Mouse (Mus musculus): Measurements from ENCODE around the gene Dnmt1.

Gene Dnmt1

DNA sequence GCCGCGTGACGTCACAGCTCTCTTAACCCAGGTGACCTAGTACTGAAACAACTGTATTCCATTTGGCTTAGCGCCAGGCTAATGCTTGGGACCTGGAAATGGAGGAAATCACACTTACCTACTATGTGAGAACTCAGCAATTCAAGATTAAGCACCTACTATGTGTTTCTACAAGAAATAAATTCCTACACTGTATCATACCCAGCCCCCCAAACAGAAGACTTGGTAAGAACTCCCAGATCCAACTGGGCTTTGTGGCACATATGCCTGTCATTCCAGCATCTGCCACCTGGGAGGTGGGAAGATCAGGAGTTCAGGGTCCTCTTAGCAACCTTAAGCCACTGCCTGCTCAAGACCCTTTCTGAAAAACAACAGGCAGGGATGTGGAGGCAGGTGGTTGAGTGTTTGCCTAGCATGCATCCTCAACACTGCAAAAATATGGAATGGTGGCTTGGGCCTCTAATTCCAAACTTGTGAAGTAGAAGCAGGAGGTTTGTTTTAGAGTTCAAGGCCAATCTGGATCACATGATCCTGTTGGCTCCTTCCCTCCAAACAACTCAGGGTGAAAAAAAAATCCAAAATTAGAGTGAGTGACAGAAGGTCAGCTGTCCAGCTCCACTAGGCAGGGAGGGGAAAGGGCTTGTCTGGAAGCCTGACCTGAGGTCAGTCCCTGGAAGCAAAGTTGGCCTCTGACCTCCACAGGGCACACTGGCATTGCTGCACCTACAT is 17.4 kb upstream of the Dnmt1 start:
- DNase-seq (ENCODE audit: low read depth, low spot score): peak; percentile 90

DNA sequence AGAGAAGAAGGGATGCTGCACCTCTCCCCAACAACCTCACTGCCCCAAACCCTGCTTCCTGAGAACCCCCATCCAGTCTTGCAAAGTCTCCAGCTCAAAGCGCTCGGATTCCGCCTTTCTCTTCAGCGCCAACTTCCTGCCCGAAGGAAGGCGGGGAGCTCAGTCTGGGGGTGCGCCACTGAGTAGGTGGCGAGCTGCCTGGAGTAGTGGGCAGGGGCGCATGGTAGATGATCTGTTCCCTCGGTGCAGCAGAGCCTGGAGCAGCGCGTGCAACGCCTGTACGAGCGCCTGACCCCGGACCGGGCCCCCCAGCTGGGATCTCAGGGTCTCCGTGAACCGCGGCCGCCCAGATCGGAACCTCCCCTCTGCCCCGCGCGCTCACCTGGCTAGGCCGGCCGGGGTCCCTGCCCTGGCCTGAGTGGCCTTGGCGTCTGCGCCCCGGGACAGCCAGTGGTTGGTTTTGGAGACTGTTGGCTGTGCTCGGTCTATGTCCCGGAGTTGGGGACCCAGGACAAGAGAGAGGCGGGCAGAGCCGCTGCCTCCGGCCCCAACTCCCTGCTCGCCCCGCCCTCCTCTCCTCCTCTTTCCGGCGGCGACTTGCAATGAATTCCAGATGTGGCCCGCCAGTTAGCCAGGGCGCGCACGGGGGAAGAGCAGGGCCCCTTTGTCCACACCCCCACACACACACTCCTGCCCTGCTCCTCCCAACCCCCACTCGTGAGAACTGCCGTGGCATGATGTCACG is 16.7 kb upstream of the Dnmt1 start, which contains the start of gene S1pr2:
Gene S1pr2 (minus strand): TSS at position 566 of the 745 bp plus-strand sequence.
- DNase-seq (ENCODE audit: low read depth, low spot score): peak; percentile 97

GRCm38 (mm10) chr9:20975431-20976215 is 15.9 kb upstream of the Dnmt1 start:
- DNase-seq (ENCODE audit: low read depth, low spot score): peak; percentile 86

DNA sequence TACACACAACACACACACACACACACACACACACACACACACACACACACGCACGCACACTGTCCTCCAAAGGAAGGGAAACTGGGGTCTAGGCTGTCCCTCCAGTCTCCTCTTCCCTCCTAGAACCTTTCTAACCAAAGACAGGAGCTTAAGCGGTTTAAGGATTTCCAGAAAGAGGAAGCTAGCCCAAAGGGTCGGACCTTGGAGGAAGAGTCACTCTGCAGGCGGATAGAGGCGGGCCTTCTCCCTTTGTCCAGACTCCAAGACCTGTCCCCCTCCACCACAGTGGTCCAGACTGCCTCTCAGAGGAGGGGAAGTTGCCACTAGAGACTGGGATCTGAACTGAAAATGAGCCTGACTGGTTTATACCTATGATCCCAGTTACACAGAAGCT is 14.0 kb upstream of the Dnmt1 start:
- no peak for DNase-seq (ENCODE audit: low read depth, low spot score)

- no peak for DNase-seq (ENCODE audit: low read depth, low spot score)
Measured at GRCm38 (mm10) chr9:20973001-20973681, 13.5 kb upstream of the Dnmt1 start.

DNA sequence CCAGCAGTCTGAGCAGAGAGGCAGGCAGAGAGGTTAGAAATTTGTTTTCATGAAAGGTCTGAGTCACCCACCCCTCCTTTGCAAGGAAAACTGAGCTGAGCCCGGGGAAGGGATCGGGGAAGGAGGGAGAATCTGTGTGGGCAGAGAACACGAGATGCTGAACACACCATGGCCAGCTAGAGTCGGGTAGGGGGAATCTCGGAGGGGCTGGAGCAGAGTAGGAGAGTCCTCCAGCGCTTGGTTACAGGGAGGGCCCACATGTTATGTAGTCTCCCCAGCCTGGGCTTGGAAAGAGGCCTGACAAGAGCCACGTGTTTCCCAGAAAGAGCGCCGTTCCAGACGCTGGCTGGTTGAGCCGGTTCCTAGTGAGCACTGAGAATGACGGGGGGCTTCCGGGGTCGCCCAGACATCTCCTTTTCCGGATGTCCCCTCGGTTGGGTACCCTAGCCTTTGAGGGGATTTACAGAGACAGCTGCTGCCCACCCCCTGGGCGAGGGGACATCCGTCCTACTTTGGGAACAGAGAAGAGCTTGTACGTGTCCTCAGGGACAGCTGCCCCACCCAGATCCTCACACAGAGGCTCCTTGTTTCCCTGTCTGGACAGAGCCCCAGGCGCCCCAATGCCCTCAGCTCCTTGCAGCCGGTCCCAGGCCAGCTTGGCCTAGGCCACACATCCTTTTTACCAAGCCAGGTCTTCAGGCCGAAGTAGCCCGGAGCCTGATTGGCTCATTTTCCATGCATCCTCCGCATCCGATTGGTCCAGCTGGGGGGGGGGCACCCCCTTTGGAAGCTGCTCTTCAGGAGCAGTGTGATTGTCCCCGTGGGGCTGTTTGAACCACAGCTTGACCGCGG is 12.7 kb upstream of the Dnmt1 start:
- DNase-seq (ENCODE audit: low read depth, low spot score): peak; percentile 57

DNA sequence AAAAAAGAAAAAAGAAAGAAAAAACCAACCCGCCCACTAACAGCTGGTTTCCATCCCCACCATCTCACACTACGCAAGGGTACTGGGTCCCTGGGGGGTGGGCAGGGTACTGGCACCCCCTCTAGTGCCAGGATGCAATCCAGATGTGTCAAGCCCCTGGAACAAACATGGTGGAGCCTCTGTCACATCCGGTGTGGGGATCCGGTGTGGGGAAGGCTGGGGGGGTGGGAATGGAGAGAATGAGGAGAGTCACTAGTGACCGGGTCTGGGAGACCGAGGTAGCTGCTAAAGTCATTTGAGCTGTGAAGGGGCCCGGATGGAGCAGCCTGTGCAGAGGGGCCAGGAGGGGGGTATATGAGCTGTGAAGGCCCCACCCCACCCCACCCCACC is 12.1 kb upstream of the Dnmt1 start:
- DNase-seq (ENCODE audit: low read depth, low spot score): peak; percentile 64

GRCm38 (mm10) chr9:20966747-20967146 is 7.1 kb upstream of the Dnmt1 start:
- no peak for DNase-seq (ENCODE audit: low read depth, low spot score)

DNA sequence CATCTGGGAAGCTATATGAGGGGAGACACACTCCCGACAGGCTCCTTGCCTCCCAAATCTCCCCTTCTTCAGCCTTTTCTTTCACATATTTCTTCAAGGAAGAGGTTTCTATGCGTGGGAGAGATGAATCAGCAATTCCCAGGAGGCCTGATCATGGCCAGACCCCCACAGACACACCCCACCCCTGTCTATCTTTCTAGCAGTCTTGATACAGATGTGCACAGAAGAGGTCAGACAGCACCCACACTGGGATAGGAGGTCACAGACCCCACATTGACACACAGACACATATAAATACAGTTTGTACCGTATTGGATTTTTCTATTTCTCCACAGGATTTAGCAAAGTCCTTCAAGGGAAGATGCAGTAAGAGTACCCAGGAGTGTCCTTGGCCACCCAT is 6.3 kb upstream of the Dnmt1 start:
- DNase-seq (ENCODE audit: low read depth, low spot score): no peak

DNA sequence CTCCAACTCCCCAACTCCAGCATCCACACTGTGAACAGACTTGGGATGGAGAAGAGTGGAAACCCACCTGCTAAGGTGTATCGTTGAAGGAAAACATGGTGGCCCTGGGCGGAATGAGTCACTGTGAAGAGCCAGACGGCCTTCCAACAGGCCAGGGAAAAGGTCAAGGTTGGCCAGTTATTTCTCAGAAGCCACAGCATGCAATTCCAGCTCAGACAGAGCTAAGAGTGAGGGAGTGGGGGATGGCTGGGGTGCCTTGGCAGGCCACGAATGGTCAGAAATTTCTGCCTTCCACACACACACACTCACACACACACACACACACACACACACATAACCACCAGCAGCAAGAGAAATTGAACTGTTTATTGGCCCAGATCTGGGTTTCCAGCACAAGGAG is 5.9 kb upstream of the Dnmt1 start:
- DNase-seq (ENCODE audit: low read depth, low spot score): no peak

DNA sequence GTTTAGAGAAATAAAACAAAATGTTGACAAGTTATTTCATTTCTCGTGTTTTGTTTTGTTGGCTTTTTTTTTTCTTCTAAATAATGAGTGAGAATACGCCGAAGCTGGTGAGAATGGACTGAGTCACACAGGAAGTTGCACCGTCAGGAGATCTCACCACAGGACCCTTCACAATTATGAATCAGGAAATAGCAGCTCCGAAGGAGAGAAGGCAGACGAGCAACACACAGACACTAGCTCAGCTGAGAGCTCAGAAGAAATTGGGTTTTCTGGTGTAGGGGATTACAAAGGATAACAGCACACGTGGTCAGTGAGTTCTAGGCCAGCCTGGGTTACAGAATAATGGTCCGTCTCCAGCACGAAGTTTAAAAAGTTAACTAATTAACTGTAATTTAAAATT is 1.9 kb upstream of the Dnmt1 start:
- no peak for DNase-seq (ENCODE audit: low read depth, low spot score)

DNA sequence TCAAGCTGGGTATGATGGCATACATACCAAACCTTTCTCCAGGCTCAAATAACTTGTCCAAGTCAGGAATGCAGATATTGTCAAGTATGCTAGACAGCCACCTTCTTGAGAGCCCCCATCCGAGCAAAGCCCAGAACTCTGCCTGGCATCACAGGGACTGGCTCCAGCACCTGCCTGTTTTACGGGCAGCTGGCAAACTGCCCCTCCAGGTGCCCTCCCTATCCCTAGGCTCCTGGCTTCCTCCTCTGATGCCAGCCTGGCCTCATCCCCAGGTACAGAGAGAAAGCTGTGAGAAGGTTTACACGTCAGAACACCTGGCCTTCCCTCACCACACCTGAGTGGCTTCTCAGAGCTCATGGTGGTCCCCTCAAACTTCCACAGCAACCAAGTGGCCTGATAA is 2.7 kb downstream of the Dnmt1 start:
- DNase-seq (ENCODE audit: low read depth, low spot score): no peak

DNA sequence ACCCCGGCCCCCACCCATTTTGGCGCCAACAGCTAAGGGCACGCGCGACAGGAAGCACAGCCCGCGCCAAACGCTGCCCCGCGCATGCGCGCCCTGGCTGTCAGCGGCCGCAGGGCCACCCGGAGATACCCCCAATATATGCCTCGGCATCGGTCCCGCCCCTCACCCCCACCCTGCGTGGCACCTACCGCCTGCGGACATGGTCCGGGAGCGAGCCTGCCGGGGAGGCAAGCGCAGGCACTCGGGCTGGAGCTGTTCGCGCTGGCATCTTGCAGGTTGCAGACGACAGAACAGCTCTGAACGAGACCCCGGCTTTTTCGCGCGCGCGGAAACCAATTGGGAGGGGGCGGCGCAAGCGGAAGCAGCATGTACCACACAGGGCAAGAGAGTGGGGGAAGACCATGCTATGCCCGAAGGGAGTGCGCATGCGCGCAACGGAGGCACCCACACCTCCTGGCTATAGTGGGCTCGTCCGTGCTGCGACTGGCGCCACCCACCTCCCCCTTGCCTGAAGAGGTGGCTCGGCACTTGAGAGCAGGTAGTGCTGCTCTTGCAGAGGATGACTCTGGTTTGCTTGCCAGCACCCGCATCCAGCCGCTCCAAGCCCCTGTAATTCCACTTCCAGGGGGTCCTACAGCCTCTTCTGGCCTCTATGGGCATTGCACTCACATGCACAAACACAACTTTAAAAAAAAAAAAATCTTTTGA is 7.0 kb downstream of the Dnmt1 start:
- peak; percentile 98 for DNase-seq (ENCODE audit: low read depth, low spot score)

GRCm38 (mm10) chr9:20951966-20952519 is 7.6 kb downstream of the Dnmt1 start:
- peak; percentile 64 for DNase-seq (ENCODE audit: low read depth, low spot score)

GRCm38 (mm10) chr9:20951441-20951840 is 8.2 kb downstream of the Dnmt1 start:
- DNase-seq (ENCODE audit: low read depth, low spot score): peak; percentile 53

DNA sequence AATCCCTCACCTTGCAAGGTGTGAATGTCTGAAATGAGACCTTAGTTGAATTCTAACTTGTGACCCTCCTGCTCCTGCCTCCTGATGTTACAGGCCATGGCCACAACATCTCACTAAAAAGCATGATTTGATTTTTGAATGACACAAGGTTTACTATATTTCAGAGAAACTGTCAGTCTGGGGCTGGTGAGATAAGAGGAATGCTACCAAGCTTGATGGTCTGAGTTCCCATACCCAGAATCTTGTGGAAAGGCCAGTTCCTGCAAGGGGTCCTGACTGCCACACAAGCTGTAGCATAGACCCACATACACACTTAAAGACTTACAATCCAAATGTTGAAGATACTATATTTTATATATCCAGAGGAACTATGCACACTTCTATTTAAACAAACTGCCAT is 9.3 kb downstream of the Dnmt1 start:
- DNase-seq (ENCODE audit: low read depth, low spot score): no peak

GRCm38 (mm10) chr9:20946066-20946880 is 13.4 kb downstream of the Dnmt1 start:
- DNase-seq (ENCODE audit: low read depth, low spot score): no peak

GRCm38 (mm10) chr9:20944697-20945370 is 14.9 kb downstream of the Dnmt1 start:
- no peak for DNase-seq (ENCODE audit: low read depth, low spot score)
